Mouse (Mus musculus): ENCODE data around the gene Arid5a. TPM values are rescaled to one million over a fixed set of nuclear protein-coding genes. Genes with fewer than 3 reads are reported as not detected.
A peak's percentile ranks its signal among the peaks of the same experiment; 100 is the strongest.

The Arid5a gene
- polyA plus RNA-seq, 1 experiment from 2014 or later: 5.4 TPM

GRCm38 (mm10) chr1:36308966-36309475 lies 1.5 kb downstream of the Arid5a start:
- Histone ChIP-seq H3K27ac (ENCODE audit: low read depth) (no peak overlapping the region), H3K9me3 (ENCODE audit: low read depth, low read length) (no peaks in the 10 kb centered on the region), H3K36me3 (ENCODE audit: insufficient read depth) (no peaks in the 10 kb centered on the region), H3K4me2 (peak overlapping the region; percentile 93), H3K4me1 (ENCODE audit: insufficient read depth) (0 out of 2 replicates have a peak, but pooled peaks cover 9% of the 10 kb centered on the region), H3K4me3 (ENCODE audit: low read depth, low read length) (peak overlapping the region; percentile 2; the same call in 1 of the 2 replicates), H3K27me3 (ENCODE audit: insufficient read depth, low read length) (peaks cover 3% of the 10 kb centered on the region; the same call in 1 of the 2 replicates), H3K9ac (no peak overlapping the region)
- WGBS: 60% methylated on average over 9 of the region's 9 CpGs
- DNase-seq (no peak), ATAC-seq (ENCODE audit: insufficient read depth) (no peak)
- TF ChIP-seq CTCF (IDR thresholded peaks at IDR 0.05; ENCODE audit: low read depth): no peak

DNA sequence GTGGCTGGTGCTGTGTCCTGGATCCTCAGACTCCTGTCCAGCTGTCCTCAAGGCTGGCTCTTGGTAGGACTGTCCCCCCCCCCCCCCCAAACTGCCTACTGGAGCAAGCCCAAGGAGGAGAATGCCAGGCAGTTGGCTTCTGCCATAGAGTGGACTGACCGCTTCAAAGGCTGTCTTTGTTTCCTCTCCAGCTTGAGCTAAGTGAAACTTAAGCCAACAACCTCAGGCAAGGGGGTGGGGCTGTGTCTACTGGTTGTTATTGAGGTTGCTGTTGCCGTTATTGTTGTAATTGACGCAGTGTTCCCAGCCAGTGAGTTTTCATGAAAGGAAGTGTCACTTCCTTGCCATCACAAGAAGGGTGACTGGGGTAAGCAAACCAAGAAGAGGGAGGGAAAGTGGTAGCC lies 2.0 kb downstream of the Arid5a start:
- H3K4me3 ChIP-seq (ENCODE audit: low read depth, low read length): peak overlapping the region; percentile 2; the same call in 1 of the 2 replicates
- ATAC-seq (ENCODE audit: insufficient read depth) (no peak), DNase-seq (peak; percentile 64)
- no peak for TF ChIP-seq CTCF (IDR thresholded peaks at IDR 0.05; ENCODE audit: low read depth)
- H3K9ac ChIP-seq: no peak overlapping the region
- no peaks in the 10 kb centered on the region for H3K9me3 ChIP-seq (ENCODE audit: low read depth, low read length)
- peaks cover 3% of the 10 kb centered on the region; the same call in 1 of the 2 replicates for H3K27me3 ChIP-seq (ENCODE audit: insufficient read depth, low read length)
- peak overlapping the region; percentile 93; the same call in 1 of the 2 replicates for H3K4me2 ChIP-seq
- 0 out of 2 replicates have a peak, but pooled peaks cover 9% of the 10 kb centered on the region for H3K4me1 ChIP-seq (ENCODE audit: insufficient read depth)
- H3K27ac ChIP-seq (ENCODE audit: low read depth): no peak overlapping the region
- H3K36me3 ChIP-seq (ENCODE audit: insufficient read depth): no peaks in the 10 kb centered on the region
- WGBS: 32% methylated on average over 3 of the region's 3 CpGs

- Histone ChIP-seq H3K4me1 (ENCODE audit: insufficient read depth) (no peaks in the 10 kb centered on the region), H3K4me2 (no peak overlapping the region), H3K36me3 (ENCODE audit: insufficient read depth) (0 out of 2 replicates have a peak, but pooled peaks cover under 1% of the 10 kb centered on the region), H3K4me3 (ENCODE audit: low read depth, low read length) (no peak overlapping the region), H3K27me3 (ENCODE audit: insufficient read depth, low read length) (no peaks in the 10 kb centered on the region), H3K9me3 (ENCODE audit: low read depth, low read length) (no peaks in the 10 kb centered on the region), H3K9ac (no peak overlapping the region), H3K27ac (ENCODE audit: low read depth) (no peak overlapping the region)
- 85% methylated on average over 11 of the region's 11 CpGs for WGBS
- DNase-seq (peak; percentile 15), ATAC-seq (ENCODE audit: insufficient read depth) (no peak)
- no peak for TF ChIP-seq CTCF (IDR thresholded peaks at IDR 0.05; ENCODE audit: low read depth)
These were observed 7.6 kb downstream of the Arid5a start for GRCm38 (mm10) chr1:36314959-36315775.

DNA sequence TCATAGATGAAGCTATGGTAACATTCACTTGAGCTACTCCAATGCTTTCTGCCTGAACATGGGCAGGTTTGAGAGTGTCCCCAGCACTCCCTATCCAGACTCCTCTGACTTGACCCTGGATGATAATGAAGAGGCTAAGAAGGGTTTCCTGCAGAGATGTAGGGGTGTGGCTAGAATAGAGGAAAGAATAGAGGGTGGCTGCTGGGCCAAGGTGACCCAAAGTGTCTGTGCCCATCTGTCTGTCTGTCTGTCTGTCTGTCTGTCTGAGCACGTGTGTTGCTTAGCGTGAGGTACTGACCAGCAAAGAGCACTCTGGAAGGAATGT lies 8.2 kb downstream of the Arid5a start:
- DNase-seq (no peak), ATAC-seq (ENCODE audit: insufficient read depth) (no peak)

GRCm38 (mm10) chr1:36321164-36321563 lies 13.6 kb downstream of the Arid5a start:
- H3K4me2 ChIP-seq: no peak overlapping the region
- peaks cover 4% of the 10 kb centered on the region for H3K4me1 ChIP-seq (ENCODE audit: insufficient read depth)
- ATAC-seq (ENCODE audit: insufficient read depth) (no peak), DNase-seq (no peak)
- no peaks in the 10 kb centered on the region for H3K27me3 ChIP-seq (ENCODE audit: insufficient read depth, low read length)
- H3K9me3 ChIP-seq (ENCODE audit: low read depth, low read length): no peaks in the 10 kb centered on the region
- no peak overlapping the region for H3K9ac ChIP-seq
- no peak overlapping the region for H3K27ac ChIP-seq (ENCODE audit: low read depth)
- H3K36me3 ChIP-seq (ENCODE audit: insufficient read depth): 0 out of 2 replicates have a peak, but pooled peaks cover 6% of the 10 kb centered on the region
- H3K4me3 ChIP-seq (ENCODE audit: low read depth, low read length): no peak overlapping the region
- no peak for TF ChIP-seq CTCF (IDR thresholded peaks at IDR 0.05; ENCODE audit: low read depth)
- 62% methylated on average over 2 of the region's 2 CpGs for WGBS

More for the DNA sequence above, 8.2 kb downstream of the Arid5a start:
- H3K9me3 ChIP-seq (ENCODE audit: low read depth, low read length): no peaks in the 10 kb centered on the region
- 96% methylated on average over 2 of the region's 2 CpGs for WGBS
- no peaks in the 10 kb centered on the region for H3K4me1 ChIP-seq (ENCODE audit: insufficient read depth)
- 0 out of 2 replicates have a peak, but pooled peaks cover 6% of the 10 kb centered on the region for H3K36me3 ChIP-seq (ENCODE audit: insufficient read depth)
- no peaks in the 10 kb centered on the region for H3K27me3 ChIP-seq (ENCODE audit: insufficient read depth, low read length)
- no peak overlapping the region for H3K27ac ChIP-seq (ENCODE audit: low read depth)
- H3K4me3 ChIP-seq (ENCODE audit: low read depth, low read length): no peak overlapping the region
- no peak overlapping the region for H3K4me2 ChIP-seq
- TF ChIP-seq CTCF (IDR thresholded peaks at IDR 0.05; ENCODE audit: low read depth): no peak
- H3K9ac ChIP-seq: no peak overlapping the region

- 64% methylated on average over 11 of the region's 11 CpGs for WGBS
- DNase-seq: no peak
- H3K4me2 ChIP-seq: no peak overlapping the region
These were observed 14.5 kb downstream of the Arid5a start for GRCm38 (mm10) chr1:36321829-36322573.

More at GRCm38 (mm10) chr1:36321829-36322573, 14.5 kb downstream of the Arid5a start:
- Histone ChIP-seq H3K9ac (no peak overlapping the region), H3K27ac (ENCODE audit: low read depth) (no peak overlapping the region), H3K9me3 (ENCODE audit: low read depth, low read length) (no peaks in the 10 kb centered on the region), H3K4me1 (ENCODE audit: insufficient read depth) (peaks cover 4% of the 10 kb centered on the region), H3K4me3 (ENCODE audit: low read depth, low read length) (no peak overlapping the region), H3K36me3 (ENCODE audit: insufficient read depth) (0 out of 2 replicates have a peak, but pooled peaks cover 6% of the 10 kb centered on the region), H3K27me3 (ENCODE audit: insufficient read depth, low read length) (no peaks in the 10 kb centered on the region)
- no peak for ATAC-seq (ENCODE audit: insufficient read depth)
- peak; percentile 46; the same call in 1 of the 2 replicates for TF ChIP-seq CTCF (IDR thresholded peaks at IDR 0.05; ENCODE audit: low read depth)

Data from lung, embryonic 14.5 days (tissue).